Mouse (Mus musculus) urinary bladder, adult 18-20 months (tissue): ENCODE results near the gene Cnnm2.

ENCODE experiments used
- DNase-seq, 2 experiments: peaks; one replicate each; pipeline ENCODE4 v3.0.0; 2022; ENCODE audit warnings: low spot score in 2 of 2, mixed read lengths in 2 of 2

The Cnnm2 gene

DNA sequence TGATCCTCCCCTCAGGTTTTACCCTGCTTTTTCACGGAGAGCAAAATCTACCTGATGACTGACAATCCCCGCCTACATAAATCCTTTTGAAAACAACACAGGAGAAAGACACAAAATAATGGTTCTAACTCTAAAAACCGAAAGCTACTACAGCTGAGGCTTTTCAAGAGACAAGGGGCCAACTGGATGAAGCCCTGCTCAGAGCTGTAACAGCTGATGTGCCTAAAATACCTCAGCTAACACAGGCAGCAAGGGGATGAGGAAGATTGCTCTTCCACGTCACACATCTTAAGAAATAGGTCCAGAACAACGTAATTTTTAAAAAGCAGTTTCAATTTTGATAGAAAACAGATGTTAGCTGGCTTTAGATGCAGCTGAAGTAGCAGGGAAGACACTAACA, 165.6 kb downstream of the Cnnm2 start:
- no peak for DNase-seq

DNA sequence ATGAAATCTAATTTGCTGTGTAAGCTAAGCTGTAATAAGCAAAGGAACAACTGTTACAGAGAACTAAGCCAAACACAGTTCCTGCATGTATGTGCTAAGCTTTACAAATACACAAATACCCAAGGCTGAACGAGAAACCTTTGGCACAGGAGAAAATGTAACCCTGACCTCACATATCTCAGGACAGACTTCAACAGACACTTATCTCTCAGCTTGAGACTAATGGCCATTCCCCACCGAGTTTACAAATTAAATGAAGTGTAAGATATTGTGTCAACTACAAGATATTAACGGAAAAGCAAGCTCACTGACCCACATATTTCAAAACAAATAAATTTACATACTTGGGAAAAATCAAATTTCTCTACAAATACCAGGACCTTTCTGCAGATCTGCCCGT, 166.7 kb downstream of the Cnnm2 start:
- no peak for DNase-seq

DNA sequence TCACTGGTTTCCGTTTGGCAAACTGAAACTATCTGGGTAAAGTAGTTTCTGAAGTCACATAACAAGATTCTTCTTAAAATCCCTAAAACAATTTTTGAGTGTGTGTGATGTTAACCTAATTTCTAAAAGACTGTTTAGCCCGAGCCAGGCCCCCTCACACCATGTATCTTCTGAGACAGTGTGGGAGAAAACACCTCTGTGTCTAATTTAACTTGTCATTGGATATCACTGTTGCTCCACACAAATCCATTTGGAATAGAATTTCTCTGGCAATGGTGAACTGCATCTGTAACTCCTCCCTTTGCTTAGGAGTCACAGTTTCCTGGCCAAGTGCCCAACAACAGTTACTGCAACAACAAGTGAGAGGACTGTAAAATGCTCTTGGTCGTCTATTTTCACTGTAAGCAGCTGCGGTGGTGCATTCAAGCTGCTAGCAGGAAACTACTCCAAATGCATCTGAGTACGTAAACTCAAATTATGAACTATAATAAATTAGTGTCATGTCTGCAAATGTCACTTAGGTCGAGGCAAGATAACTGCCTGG, 167.7 kb downstream of the Cnnm2 start:
- DNase-seq: peak; percentile 26 to 70
